ENCODE assay signal across 22 mouse cellular contexts in the genomic region with DNA sequence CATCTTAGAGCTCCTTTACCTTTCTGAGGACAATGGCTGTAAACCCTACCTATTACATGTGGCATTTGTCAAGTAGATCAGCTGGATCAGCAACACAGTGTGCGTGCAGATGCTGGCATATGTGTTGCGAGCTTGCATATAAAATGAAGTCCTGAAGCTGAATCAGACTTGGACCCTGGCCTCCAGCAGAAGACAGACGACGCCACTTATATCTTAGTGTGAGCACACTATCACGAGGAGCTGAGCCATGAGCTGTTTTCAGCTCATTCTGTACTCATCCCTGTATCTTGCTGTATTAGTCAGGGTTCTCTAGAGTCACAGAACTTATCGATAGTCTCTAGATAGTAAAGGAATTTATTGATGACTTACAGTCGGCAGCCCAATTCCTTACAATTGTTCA. TPM values are rescaled to one million over a fixed set of nuclear protein-coding genes. Genes with fewer than 3 reads are reported as not detected.
DNase-seq lines count a peak whose midpoint lies in the region; ATAC-seq and TF ChIP-seq lines count a peak whose summit lies in the region.
"Had no signal": no experiment of that assay in that cellular context is flagged by ENCODE, and none has a peak within 500 bp of the region (broad histone marks: within the 10 kb centered on the region; RNA-seq: fewer than 3 reads in every experiment).

No protein-coding gene starts in this region.

- no peak overlapping the region for H3K4me2 ChIP-seq in intestine, postnatal 0 days (replicated peaks; ENCODE audit: low read depth)
- H3K4me2 ChIP-seq in intestine, embryonic 15.5 days (replicated peaks): no peak overlapping the region
- H3K4me2 ChIP-seq: embryonic facial prominence, embryonic 13.5 days; embryonic facial prominence, embryonic 15.5 days; forebrain, embryonic 12.5 days had no signal

- TF ChIP-seq CTCF in intestine, postnatal 0 days (IDR thresholded peaks at IDR 0.05; ENCODE audit: low read depth): no peak

- no peaks in the 10 kb centered on the region for H3K9me3 ChIP-seq in intestine, postnatal 0 days (ENCODE audit: control insufficient read depth)
- H3K9me3 ChIP-seq in intestine, embryonic 15.5 days: no peaks in the 10 kb centered on the region
- H3K9me3 ChIP-seq: embryonic facial prominence, embryonic 13.5 days; embryonic facial prominence, embryonic 15.5 days; forebrain, embryonic 10.5 days; forebrain, embryonic 12.5 days had no signal

- 83% methylated on average over 6 of the region's 7 CpGs for WGBS in intestine, postnatal 0 days
- WGBS in intestine, embryonic 15.5 days: 84% methylated on average over 7 of the region's 7 CpGs

- peak; percentile 65; the same call in 1 of the 2 replicates for ATAC-seq in intestine, postnatal 0 days
- no peak for ATAC-seq in intestine, embryonic 15.5 days
- ATAC-seq: forebrain, embryonic 14.5 days; forebrain, embryonic 16.5 days had no signal

- H3K27me3 ChIP-seq in intestine, postnatal 0 days (replicated peaks; ENCODE audit: control insufficient read depth, insufficient read depth, low read length): peaks cover 10% of the 10 kb centered on the region
- H3K27me3 ChIP-seq in intestine, embryonic 15.5 days (replicated peaks): peaks cover 4% of the 10 kb centered on the region; the same call in 1 of the 2 replicates

- H3K4me1 ChIP-seq in intestine, postnatal 0 days (replicated peaks; ENCODE audit: control insufficient read depth, insufficient read depth, low read length): no peaks in the 10 kb centered on the region
- no peaks in the 10 kb centered on the region for H3K4me1 ChIP-seq in intestine, embryonic 15.5 days (replicated peaks)
- H3K4me1 ChIP-seq: embryonic facial prominence, embryonic 15.5 days had no signal

- H3K4me3 ChIP-seq in intestine, postnatal 0 days (ENCODE audit: low read depth, low read length): no peak overlapping the region
- no peak overlapping the region for H3K4me3 ChIP-seq in intestine, embryonic 15.5 days (replicated peaks)
- H3K4me3 ChIP-seq: embryonic facial prominence, embryonic 13.5 days; embryonic facial prominence, embryonic 15.5 days; erythroblast, embryonic 14.5 days; forebrain, embryonic 10.5 days; forebrain, embryonic 12.5 days had no signal

- peak; percentile 70 for DNase-seq in heart, adult 11 months
- DNase-seq in heart, postnatal 14 days: no peak
- DNase-seq in brain, adult 2 months (ENCODE audit: low read depth, low spot score): peak; percentile 43
- DNase-seq in adrenal gland, adult 8-10 months: no peak
- DNase-seq: cerebellum, adult 11 months; cerebellum, adult 18-20 months; cerebellum, adult 8-10 months; cerebellum, adult 9-11 months; cerebellum, postnatal 14 days; cerebellum, postnatal 36 days; embryo, embryonic 11 days had no signal

- H3K9ac ChIP-seq in intestine, postnatal 0 days (ENCODE audit: low read depth, low read length): no peak overlapping the region
- no peak overlapping the region for H3K9ac ChIP-seq in intestine, embryonic 15.5 days
- H3K9ac ChIP-seq: embryonic facial prominence, embryonic 13.5 days; embryonic facial prominence, embryonic 15.5 days; forebrain, embryonic 12.5 days had no signal

- no peak overlapping the region for H3K27ac ChIP-seq in intestine, postnatal 0 days (ENCODE audit: low read depth, low read length)
- H3K27ac ChIP-seq in intestine, embryonic 15.5 days: no peak overlapping the region
- H3K27ac ChIP-seq: embryonic facial prominence, embryonic 13.5 days; embryonic facial prominence, embryonic 15.5 days; forebrain, embryonic 10.5 days; forebrain, embryonic 12.5 days had no signal

- H3K36me3 ChIP-seq in intestine, postnatal 0 days (ENCODE audit: control insufficient read depth, insufficient read depth): no peaks in the 10 kb centered on the region
- H3K36me3 ChIP-seq in intestine, embryonic 15.5 days: no peaks in the 10 kb centered on the region
- H3K36me3 ChIP-seq: embryonic facial prominence, embryonic 13.5 days; embryonic facial prominence, embryonic 15.5 days; forebrain, embryonic 10.5 days; forebrain, embryonic 12.5 days had no signal

- intact Hi-C loops in heart, postnatal 14 days (cut with DNase I): no loop called here

RNA-seq across cellular contexts. Expression of a gene that starts 4.6 kb away (rescaled TPM):
- 1 to 10 TPM; 7.2 to 8.0 TPM for total RNA-seq in heart, postnatal 14 days (2021)
- polyA plus RNA-seq in intestine, postnatal 0 days (2015; fragmentation: Nextera tagmentation; extraction: Ambion mirVana): 9.5 and 9.8 TPM in 2 replicates
- polyA plus RNA-seq in intestine, embryonic 15.5 days (2015; fragmentation: Nextera tagmentation; extraction: Ambion mirVana): 9.8 and 10.9 TPM in 2 replicates
- total RNA-seq in adrenal gland, adult 8-10 months (2022): 1 to 10 TPM; 2.5 to 4.4 (median 3.3) TPM
- total RNA-seq: MEL had no signal
- polyA plus RNA-seq: C2C12; erythroblast, embryonic 14.5 days; forebrain, embryonic 14.5 days had no signal

RNA-seq across cellular contexts. Expression of a gene that starts 38.8 kb away (rescaled TPM):
- 10 to 100 TPM; 15.1 to 16.0 TPM for total RNA-seq in heart, postnatal 14 days (2021)
- polyA plus RNA-seq in intestine, postnatal 0 days (2015; fragmentation: Nextera tagmentation; extraction: Ambion mirVana): 36.6 and 39.0 TPM in 2 replicates
- polyA plus RNA-seq in intestine, embryonic 15.5 days (2015; fragmentation: Nextera tagmentation; extraction: Ambion mirVana): 30.7 and 33.9 TPM in 2 replicates
- total RNA-seq in adrenal gland, adult 8-10 months (2022): 10 to 100 TPM; 58.7 to 99.6 (median 68.6) TPM

Comparison
In these comparisons a context has a peak if more than half of its experiments do, and no peak if none do; other contexts are left out.
1. DNase-seq: peak in heart, adult 11 months (single experiment) and brain, adult 2 months (single experiment); none in heart, postnatal 14 days (0 of 2) and adrenal gland, adult 8-10 months (single experiment).